Mouse (Mus musculus): ENCODE measurements around the gene Gm20716. TPM values are rescaled to one million over a fixed set of nuclear protein-coding genes. Genes with fewer than 3 reads are reported as not detected.

The Gm20716 gene
- total RNA-seq, 2 experiments from 2014 or later, result 29.1 to 30.9 TPM

GRCm38 (mm10) chr2:168230773-168231470, 758 bp upstream of the Gm20716 start:
- no peak for ATAC-seq (replicated peaks; ENCODE audit: low FRiP score, poor library complexity, severe bottlenecking)

GRCm38 (mm10) chr2:168229116-168230025, 793 bp downstream of the Gm20716 start:
- peak; percentile 72 for ATAC-seq (replicated peaks; ENCODE audit: low FRiP score, poor library complexity, severe bottlenecking)

- no peak for ATAC-seq (replicated peaks; ENCODE audit: low FRiP score, poor library complexity, severe bottlenecking)
Observed at GRCm38 (mm10) chr2:168223326-168223725, 6.8 kb downstream of the Gm20716 start.

- no peak for ATAC-seq (replicated peaks; ENCODE audit: low FRiP score, poor library complexity, severe bottlenecking)
Observed at GRCm38 (mm10) chr2:168213788-168214397, 16.3 kb downstream of the Gm20716 start.

- ATAC-seq (replicated peaks; ENCODE audit: low FRiP score, poor library complexity, severe bottlenecking), result no peak
Observed at GRCm38 (mm10) chr2:168207883-168208282, 22.3 kb downstream of the Gm20716 start.

GRCm38 (mm10) chr2:168206725-168207644, 23.2 kb downstream of the Gm20716 start, which contains the start of gene Adnp:
Adnp (minus strand) TSS chr2:168207112.
- peak; percentile 92 for ATAC-seq (replicated peaks; ENCODE audit: low FRiP score, poor library complexity, severe bottlenecking)

GRCm38 (mm10) chr2:168205681-168206631, 24.2 kb downstream of the Gm20716 start:
- ATAC-seq (replicated peaks; ENCODE audit: low FRiP score, poor library complexity, severe bottlenecking), result 0 out of 2 replicates have a peak, but pooled peaks have one; percentile 4

- peak; percentile 74 for ATAC-seq (replicated peaks; ENCODE audit: low FRiP score, poor library complexity, severe bottlenecking)
Observed at GRCm38 (mm10) chr2:168205265-168205664, 24.9 kb downstream of the Gm20716 start.

GRCm38 (mm10) chr2:168204476-168204999, 25.6 kb downstream of the Gm20716 start:
- no peak for ATAC-seq (replicated peaks; ENCODE audit: low FRiP score, poor library complexity, severe bottlenecking)

GRCm38 (mm10) chr2:168200014-168200691, 30.0 kb downstream of the Gm20716 start:
- no peak for ATAC-seq (replicated peaks; ENCODE audit: low FRiP score, poor library complexity, severe bottlenecking)

- 0 out of 2 replicates have a peak, but pooled peaks have one; percentile 18 for ATAC-seq (replicated peaks; ENCODE audit: low FRiP score, poor library complexity, severe bottlenecking)
Observed at GRCm38 (mm10) chr2:168199476-168199875, 30.7 kb downstream of the Gm20716 start.

GRCm38 (mm10) chr2:168198421-168198820, 31.7 kb downstream of the Gm20716 start:
- no peak for ATAC-seq (replicated peaks; ENCODE audit: low FRiP score, poor library complexity, severe bottlenecking)

GRCm38 (mm10) chr2:168195721-168196120, 34.4 kb downstream of the Gm20716 start:
- ATAC-seq (replicated peaks; ENCODE audit: low FRiP score, poor library complexity, severe bottlenecking), result no peak

GRCm38 (mm10) chr2:168193685-168194084, 36.5 kb downstream of the Gm20716 start:
- no peak for ATAC-seq (replicated peaks; ENCODE audit: low FRiP score, poor library complexity, severe bottlenecking)

GRCm38 (mm10) chr2:168191856-168192255, 38.3 kb downstream of the Gm20716 start:
- no peak for ATAC-seq (replicated peaks; ENCODE audit: low FRiP score, poor library complexity, severe bottlenecking)

- ATAC-seq (replicated peaks; ENCODE audit: low FRiP score, poor library complexity, severe bottlenecking), result no peak
Observed at GRCm38 (mm10) chr2:168175946-168176345, 54.2 kb downstream of the Gm20716 start.

GRCm38 (mm10) chr2:168170167-168170685, 59.9 kb downstream of the Gm20716 start:
- peak; percentile 96 for ATAC-seq (replicated peaks; ENCODE audit: low FRiP score, poor library complexity, severe bottlenecking)
